Mouse (Mus musculus) CD4-positive helper T cell, adult 2 months (primary cell): ENCODE measurements around the gene Btaf1.

ENCODE experiments used
- DNase-seq: peaks from one replicate; pipeline ENCODE4 v3.0.0-alpha.2; 2012; ENCODE audit warnings: low read depth, missing footprints, low spot score

Gene Btaf1

DNA sequence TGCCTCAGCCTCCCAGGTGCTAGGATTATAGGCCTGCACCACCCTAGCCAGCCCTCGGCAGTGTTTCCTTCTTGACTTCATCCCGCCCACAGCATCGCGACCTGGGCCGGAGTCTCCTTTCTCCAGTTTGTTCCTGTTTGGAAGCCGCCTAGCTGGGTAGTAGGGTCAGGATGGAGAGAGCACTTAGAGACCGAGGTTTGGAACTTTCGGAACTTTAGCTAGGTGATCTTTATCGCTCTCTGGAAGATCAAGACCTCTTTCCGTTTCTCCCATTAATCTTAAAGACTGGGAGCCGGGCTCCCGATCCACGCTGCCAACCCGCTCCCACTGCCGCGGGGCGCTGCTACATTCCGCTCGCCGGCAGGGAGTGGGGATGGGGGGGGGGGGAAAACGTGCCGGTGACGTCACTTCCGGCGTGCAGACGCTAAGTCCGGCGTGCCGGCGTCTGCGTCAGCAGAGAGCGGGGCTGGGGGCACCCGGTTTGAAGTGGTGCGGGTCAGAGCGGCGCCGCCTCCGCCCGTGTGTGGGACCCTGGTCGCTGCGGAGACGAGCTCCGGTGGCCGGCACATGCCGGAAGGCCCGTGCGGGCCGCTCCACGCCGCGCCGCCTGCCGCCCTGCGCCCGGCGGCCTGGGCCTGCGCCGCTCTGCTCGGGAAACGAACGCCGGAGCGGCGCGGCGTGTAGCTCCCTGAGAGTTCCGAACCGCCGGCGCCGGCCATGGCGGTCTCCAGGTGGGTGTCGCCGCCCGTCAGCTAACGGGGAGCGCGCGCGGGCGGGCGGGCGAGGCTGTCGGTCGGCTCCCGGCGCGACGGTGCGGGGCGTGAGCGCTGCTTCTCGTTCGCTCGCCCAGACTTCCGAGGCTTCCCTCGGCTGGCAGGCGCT lies at the start of gene Btaf1:
Btaf1 (plus strand) TSS at position 409 of the 882 bp plus-strand sequence.
- peak; percentile 93 for DNase-seq

DNA sequence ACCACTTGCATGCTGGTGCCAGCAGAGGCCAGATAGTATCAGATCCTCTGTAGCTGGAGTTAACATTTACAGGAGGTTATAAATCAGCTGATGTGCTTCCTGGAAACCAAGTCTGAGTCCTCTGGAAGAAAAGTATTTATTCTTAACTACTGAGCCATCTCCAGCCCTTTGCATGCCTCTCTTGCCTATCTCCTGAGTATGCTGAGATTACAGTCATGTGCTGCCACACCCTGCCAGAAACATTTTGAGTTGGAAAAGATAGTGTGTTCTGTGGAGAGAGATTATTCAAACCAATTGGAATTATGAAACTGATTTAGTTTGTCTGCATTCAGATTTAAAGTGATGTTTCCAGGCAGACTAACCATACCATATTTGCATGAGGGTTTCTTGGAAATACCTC lies 48.5 kb upstream of the Btaf1 start:
- no peak for DNase-seq

DNA sequence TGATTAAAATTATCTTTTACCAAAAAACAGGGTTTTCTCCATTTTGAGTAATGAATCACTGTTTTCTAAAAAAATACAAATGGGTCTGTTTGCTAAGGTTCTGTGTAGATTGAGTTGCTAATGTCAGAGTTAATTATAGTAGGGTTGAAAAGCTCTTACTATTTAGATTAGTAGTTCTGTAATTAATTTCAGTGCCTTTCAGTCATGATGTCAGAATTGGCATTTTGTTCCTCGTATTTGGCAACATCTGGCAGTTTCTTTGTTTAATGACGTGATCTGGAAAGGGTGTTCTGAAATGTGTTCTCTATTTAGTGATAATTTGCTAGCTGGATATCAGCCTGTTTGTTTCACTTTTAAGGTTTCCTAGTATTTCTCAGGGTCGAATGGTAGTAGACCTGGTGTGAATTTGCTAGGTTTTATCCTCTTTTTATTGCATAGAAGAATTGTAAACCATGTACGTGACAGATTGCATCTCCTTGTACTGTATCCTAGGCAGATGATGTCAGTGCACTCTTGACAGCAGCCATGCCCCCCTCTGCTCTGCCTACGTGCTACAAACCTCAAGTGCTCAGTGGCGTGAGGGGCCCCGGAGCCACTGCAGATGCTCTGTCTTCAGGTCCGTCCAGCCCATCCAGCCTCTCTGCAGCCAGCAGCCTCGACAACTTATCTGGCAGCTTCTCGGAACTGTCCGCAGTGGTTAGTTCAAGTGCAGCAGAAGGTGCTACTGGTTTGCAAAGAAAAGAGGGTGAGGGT lies 47.0 kb upstream of the Btaf1 start:
- DNase-seq: no peak

DNA sequence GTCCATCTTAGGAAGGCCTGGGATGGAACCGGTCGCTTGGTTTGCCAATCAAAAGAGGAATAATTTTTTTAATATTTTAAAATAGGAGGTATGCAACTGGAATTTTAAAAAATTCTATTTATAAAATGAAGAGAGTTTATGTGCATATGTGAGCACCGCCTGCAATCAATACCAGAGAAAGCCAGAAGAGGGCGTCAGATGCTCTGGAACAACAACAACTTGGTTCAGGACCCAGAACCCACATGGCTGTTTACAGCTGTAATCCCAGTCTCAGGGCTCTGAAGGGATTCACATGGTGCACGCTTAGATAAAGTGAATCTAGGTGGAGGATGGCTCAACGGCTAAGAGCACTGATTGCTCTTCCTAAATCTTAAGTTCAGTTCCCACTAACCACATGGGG lies 42.8 kb upstream of the Btaf1 start:
- peak; percentile 40 for DNase-seq

DNA sequence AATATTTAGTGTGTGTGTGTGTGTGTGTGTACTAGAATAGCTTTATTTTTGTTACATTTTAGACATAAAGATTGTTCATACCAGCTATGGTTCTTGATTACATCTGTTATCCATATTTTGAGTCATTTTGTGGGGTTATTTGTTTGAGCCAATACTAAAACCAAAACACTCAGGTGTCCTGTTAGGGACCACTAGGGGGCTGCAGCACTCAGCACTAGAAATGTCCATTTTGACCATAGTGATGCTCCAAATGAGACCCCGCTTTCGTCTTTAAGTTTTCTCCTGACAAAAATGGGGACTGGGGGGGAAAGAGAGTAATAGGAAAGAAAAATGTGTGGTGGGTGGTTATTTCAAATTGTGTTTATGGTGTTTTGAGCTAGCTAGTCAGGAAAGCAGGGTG lies 39.6 kb upstream of the Btaf1 start:
- DNase-seq: no peak

DNA sequence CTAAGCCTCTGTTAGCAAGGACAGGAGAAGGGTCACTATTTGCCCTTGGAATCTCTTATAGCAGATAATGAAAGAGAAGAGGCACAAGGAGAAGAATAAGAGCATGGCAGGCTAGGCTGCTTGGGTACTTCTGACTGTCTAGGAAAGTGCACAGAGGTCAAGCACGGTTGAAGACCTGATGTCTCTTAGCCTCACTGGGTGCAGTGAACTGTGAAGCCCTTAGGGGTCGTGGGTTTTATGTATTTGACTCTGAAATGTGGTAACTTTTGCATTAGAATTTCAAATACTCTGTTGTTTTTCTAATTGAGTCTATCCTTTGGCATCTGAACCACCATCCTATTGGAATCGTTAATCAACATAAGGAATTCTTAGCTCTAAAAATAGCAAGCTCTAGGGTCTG lies 38.2 kb upstream of the Btaf1 start:
- no peak for DNase-seq

DNA sequence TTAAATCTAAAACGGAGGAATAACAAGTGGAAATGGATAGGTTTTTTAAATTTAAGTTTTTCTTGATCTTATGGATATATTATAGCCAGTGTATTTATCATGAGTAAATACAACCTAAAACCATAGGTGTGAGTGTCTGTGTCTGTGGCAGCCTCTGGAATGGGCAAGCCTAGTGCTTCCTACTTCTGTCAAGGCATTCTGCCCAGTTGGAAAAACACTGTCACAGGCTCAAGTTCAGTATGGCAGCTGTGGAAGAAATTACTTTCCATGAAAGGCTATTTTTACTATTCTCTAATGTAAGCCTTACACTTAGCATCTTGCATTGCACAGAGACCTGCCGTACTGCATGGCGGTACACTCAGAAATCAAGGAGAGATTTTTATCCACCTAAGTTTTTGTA lies 34.1 kb upstream of the Btaf1 start:
- no peak for DNase-seq

DNA sequence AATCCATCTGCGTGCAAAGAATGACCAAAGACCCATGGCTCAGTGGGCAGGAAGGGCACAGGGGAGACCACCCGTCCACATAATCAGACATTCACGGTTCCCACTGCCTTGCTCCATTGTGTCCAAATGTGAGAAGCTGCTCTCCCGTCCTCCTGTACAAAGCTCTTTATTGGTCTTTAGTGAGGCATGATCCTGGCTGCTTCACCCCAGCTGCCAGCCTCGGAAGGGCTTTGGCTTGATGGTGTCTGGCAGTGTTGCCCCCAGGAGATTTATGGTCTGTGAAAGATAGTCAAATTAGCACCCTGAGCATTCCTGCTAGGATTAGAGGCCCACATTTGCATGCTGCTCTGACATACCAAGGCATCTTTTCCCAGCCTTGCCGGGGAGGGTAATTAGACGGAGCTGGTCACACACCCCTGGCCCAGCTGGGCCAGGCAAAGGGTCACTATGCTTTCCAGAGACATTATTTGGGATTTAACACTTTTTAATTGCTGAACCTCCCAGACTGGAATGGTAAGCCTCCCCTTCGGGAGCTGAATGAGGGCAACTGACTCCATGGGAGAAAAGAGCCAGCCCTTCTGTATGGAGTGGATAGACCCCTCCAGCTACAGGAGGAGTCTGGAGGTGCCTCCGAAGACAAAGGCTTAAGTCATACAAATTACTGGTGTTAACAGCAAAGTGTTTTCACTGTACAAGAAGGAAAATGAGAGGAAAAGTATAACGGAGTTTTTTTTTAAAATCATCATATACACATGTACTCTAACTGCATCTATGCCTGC lies 28.9 kb upstream of the Btaf1 start:
- DNase-seq: no peak

DNA sequence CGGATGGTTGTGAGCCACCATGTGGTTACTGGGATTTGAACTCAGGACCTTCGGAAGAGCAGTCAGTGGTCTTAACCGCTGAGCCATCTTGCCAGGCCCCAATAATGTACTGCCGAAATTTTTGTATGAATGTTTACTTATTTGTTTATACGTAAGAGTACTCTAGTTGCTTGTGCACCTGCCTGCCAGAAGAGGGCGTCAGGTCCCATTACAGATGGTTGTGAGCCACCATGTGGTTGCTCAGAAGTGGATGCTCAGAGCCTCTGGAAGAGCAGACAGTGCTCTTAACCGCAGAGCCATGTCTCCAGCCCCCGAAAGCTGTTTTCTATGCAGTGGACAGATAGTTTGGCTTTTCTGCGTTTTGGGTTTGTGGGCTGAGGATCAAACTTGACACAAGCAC lies 28.1 kb upstream of the Btaf1 start:
- DNase-seq: peak; percentile 34

DNA sequence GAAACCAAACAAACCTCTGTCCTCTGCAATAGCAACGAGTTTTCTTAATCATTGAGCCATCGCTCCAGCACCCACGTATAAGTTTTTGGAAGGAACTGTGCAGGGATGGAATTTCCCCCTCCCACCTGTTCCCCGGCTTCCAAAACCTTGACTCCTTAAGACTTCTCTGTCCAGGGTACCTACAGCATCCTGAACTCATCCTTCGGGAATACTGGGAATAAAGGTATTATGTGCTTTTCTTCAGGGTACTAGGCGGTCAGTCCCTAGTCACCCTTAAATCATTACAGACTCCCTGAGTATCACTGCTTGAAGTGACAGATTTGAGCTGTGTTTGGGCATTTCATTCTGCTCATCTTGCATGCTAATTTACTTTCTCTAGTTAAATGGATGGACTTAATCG lies 22.5 kb upstream of the Btaf1 start:
- DNase-seq: no peak

DNA sequence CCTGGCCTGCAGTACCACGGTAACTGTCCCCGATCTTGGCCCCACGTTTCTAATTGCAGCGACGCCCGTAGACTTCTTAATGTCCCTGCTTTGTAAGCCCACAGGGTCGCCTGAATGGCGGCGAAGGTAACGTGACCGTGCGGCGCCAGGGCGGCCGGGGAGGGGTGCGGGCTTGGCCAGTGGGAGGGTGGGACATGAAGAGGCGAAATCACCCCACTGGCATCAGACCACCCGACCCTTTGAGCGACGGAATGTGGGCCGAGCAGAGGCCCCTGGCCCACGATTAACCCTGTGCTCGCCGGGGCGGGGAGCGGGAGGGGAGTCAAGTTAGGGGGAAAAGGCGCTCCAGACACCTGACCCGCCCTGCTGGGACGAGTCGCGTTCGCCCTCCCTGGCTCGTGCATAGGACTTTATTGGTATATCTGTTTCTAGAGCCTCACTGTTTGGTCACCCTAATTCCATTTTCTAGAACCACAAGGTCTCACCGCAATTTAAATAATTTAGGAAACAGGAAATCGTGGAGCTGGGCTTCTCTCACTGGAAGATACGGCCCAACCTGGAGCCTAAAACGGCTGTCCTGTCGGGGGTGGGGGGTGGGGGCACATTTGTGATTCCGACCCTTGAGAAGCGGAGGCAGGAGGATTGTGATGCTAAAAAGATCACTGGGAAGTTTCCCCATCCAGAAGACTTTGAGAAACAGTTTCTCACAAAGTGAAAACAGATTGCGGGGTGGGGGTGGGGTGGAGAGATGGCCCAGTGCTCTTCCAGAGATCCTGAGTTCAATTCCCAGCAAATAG lies 21.5 kb upstream of the Btaf1 start:
- DNase-seq: no peak

DNA sequence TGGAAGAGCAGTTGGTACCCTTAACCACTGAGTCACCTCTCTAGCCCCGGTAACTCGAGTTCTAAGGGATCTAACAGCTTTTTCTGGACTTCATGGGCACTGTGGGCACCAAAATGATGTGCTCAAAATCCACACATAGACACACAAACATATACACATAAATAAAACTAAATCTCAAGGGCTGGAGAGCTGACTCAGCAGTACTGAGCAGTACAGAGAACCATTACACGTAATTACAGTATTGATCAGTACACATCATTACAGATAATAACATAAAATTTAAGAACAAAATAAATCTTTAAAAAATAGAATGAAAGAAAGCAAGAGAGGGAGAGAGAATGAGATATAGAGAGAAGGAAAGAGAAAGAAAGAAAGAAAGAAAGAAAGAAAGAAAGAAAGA lies 16.7 kb upstream of the Btaf1 start:
- DNase-seq: no peak

DNA sequence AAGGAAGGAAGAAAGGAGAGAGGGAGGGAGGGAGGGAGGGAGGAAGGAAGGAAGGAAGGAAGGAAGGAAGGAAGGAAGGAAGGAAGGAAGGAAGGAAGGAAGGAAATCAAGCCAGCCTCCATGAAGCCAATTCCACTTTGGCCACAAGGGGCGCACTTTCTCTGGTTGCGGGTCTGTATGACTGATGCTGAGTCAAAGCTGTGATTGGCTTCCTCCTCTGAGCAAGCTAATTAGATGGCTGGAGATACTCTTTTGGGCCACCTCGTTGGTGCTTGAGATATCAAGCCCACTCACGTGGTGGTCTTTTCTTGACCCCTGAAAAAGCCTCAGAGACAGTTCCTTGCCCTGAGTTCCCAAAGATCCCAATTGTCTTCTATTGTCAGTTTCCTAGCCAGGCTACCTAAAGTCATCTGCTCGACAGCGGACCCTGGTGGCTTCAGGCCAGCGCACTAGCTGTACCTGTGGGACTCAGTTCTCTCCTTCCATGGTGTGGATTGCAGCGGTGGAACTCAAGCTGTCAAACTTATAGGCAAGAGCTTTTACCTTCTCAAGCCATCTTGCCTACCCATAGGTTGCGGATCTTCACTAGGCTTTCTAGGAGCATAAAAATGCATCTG lies 16.1 kb upstream of the Btaf1 start:
- DNase-seq: peak; percentile 68

DNA sequence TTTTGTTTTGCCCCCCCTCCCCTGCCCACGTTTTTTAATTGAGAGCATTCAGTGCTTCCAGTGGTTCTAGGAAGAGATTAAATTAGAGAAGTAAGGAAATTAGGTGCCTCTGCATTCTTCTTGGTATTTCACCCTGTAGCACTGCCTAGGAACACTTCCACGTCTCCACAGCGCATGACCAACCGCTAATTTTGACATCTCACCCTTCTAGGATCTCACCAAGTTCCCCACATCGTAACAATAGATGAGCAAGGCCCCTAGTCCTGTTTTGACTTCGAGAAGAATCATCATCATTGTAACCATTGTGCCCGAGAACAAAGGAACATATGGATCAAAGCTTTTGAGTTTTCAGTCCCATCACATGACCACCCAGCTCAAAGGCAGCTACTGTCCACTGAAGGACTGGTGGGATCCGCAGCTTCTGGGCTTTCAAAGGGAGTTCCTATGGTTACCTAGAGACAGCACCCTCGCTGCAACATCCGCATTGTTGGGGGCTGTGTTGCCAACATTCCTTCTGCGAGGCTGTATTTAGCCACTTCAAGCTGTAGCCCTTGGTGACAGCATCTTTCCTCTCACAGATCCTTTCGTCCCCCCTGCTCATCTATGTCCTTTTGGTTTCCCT lies 15.3 kb upstream of the Btaf1 start:
- no peak for DNase-seq

DNA sequence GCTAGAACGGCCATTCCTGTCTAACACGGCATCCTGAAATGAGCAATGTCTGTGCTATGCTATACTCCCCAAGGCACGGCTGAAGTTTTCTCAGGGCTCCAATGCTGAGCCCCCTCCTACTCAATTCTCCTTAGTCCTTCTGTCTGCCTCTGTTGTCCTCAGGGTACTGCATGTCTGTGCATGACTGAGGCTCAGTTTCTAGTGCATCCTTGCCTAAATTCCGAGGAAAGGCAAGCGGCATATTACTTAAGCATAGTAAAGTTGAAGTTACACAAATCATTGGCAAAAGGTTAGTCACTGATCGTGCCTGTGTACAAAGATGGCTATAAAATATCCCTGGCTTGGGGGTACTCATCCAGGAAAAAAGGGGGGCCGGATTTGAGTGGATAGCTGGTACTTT lies 12.8 kb upstream of the Btaf1 start:
- no peak for DNase-seq

DNA sequence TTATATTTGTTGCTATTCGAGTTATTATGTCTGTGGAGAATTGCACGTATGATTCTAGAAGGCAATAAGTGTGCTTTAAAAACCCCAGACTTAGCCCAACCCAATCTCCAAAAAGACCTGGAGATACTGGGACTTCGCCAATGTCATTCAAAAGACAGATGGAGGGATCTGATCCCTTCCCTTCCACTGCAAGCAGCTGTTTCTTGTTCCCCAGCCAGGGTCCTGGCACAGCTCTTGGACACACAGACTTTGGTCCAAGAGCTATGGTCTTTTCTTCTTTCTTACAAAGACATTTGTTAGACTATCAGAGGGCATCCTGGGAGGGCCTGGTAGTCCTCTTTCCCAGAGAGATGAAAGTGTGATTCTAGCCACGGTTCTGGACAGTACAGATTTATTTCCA lies 9.7 kb upstream of the Btaf1 start:
- DNase-seq: no peak

DNA sequence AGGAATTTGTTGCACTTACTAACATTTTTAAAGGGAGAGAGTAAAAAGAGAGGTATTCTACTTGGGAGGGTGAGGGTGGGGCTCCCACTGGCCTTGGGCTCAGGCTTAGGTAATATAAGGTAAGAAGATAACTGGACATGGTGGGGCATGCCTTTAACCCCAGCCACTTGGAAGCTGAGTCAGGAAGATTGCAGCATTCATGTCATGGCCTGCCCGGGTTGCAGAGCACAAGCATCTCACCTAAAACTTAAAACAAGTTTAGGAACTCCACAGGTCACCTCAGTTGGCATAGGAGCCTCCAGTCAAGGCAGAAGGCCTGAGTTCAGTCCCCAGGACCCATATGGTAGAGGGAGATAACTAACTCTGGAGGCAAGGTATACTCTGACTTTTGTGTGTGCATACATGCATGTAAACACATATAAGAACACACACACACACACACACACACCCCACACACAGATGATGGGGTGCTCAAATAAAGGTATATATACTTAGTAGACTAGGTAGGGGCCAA lies 8.9 kb upstream of the Btaf1 start:
- DNase-seq: no peak

DNA sequence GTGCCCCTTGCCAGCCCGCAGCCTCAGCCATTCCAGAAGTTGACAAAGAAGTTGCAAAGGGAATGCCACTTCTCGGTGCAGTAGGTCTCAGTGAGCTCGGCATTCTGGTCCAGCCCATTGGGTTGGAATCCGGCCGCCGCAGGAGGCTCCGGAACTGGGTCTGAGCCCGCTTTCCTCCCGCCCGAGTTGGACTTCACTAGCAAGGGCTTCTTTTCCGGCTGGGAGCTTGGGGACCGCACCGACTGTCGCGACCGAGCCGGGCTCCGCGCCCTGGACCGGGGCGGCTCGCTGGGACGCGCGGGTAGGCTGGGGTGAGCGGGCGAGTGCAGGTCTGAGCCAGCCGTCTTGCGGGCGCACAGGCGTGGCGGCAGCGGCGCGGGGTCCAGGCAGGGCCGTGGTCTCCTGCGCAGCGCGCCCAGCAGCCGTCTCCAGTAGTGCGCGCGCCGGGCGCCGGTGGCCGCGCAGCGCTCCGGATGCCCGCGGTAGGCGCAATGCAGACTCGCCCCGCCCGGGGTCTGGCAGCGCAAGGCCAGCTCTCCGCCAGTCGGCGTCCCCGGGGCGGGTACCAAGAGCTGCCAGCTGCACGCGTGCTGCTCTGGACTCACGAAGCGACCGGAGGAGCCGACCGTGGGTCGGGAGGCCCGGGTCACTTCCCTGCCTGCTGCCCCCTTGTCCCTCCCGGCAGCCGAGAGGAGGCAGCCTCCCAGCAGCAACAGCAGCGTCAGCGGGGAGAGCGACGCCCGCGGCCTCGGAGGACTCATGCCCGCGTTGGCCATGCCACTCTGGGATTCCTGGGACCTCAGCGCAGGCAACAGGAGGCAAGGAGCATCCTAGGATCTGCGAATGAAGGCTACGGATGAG lies 7.2 kb upstream of the Btaf1 start:
- DNase-seq: peak; percentile 73

DNA sequence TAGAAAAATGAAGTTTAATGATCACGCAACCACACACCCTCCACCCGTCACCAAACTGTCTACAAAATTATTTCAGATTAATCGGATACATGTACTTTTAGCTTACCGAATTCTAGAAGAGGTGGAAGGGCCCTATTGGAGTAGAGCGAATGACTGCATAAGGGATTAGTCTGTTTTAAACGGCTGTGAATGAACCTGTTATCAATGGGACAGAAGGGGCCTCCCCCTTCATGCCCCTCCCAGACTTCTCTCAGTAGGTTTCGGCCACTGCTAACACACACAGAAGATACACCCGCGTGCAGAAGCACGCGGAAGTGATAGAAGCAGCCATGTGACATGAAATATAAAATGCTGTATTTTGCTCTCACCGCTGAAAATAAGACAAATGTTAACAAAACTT lies 6.4 kb upstream of the Btaf1 start, which contains the start of gene Fgfbp3:
Fgfbp3 (minus strand) TSS at position 150 of the 400 bp plus-strand sequence.
- DNase-seq: peak; percentile 58
